ENCODE assay signal across 30 mouse cellular contexts in the genomic region with DNA sequence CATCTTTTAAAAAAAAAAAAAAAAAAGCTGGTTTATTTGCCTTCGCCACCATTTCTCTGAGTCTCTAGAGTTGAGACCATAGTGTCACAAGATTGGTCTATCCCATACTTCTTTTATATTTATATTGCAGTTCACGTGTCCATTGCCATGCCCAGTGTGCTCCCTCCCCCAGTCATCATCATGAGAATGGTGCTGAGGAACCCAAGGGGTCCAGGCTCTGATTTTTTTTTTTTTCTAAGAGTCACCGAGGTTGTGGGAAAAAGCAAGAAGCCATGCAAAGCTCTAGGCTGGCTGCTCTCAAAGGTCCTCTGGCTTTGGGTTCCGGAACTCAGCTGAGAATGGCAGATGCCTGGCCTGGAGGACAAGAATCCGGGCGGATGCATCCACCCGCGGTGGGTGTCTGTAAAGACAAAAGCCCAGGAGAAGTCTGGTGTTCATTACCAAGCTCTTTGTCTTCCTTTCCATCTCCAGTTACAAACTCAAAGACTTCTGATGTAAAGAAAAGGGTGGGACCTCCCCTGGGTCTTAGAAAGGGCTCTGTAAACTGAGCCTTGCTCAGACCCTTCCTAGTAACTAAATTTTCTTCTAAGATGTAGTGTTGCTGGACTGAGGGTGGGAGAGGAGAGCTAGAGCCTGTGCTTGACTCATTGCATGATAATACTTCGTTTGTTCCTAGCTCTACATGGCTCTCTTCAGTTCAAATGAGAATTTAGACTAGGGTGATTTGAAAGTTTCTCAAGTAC.
DNase-seq lines count a peak whose midpoint lies in the region; ATAC-seq and TF ChIP-seq lines count a peak whose summit lies in the region.
"Had no signal": no experiment of that assay in that cellular context is flagged by ENCODE, and none has a peak within 500 bp of the region (broad histone marks: within the 10 kb centered on the region; RNA-seq: fewer than 3 reads in every experiment).

No protein-coding gene starts in this region.

- H3K36me3 ChIP-seq in kidney, embryonic 15.5 days, result no peaks in the 10 kb centered on the region
- peaks cover 2% of the 10 kb centered on the region; the same call in 1 of the 2 replicates for H3K36me3 ChIP-seq in ES-Bruce4 (ENCODE audit: control insufficient read depth, insufficient read depth, low read length, poor library complexity, severe bottlenecking)
- no peaks in the 10 kb centered on the region for H3K36me3 ChIP-seq in embryonic facial prominence, embryonic 11.5 days (replicated peaks; ENCODE audit: control insufficient read depth, insufficient read depth, low read depth, low read length)
- H3K36me3 ChIP-seq: embryonic facial prominence, embryonic 12.5 days; heart, embryonic 12.5 days; hindbrain, embryonic 12.5 days; neural tube, embryonic 15.5 days had no signal

- H3K4me3 ChIP-seq in kidney, embryonic 15.5 days (replicated peaks), result no peak overlapping the region
- H3K4me3 ChIP-seq in ES-Bruce4 (ENCODE audit: low read depth, low read length), result no peak overlapping the region
- no peak overlapping the region for H3K4me3 ChIP-seq in embryonic facial prominence, embryonic 11.5 days (ENCODE audit: low read depth, low read length)
- H3K4me3 ChIP-seq: embryonic facial prominence, embryonic 12.5 days; heart, embryonic 12.5 days; hindbrain, embryonic 12.5 days; neural tube, embryonic 15.5 days had no signal

- H3K27me3 ChIP-seq in kidney, embryonic 15.5 days, result no peaks in the 10 kb centered on the region
- H3K27me3 ChIP-seq in ES-Bruce4 (ENCODE audit: control insufficient read depth, insufficient read depth, low read length, poor library complexity, severe bottlenecking), result no peaks in the 10 kb centered on the region
- H3K27me3 ChIP-seq in embryonic facial prominence, embryonic 11.5 days (ENCODE audit: control insufficient read depth, insufficient read depth, low read length), result no peaks in the 10 kb centered on the region
- H3K27me3 ChIP-seq: embryonic facial prominence, embryonic 12.5 days; heart, embryonic 12.5 days; hindbrain, embryonic 12.5 days; neural tube, embryonic 15.5 days; Patski had no signal

- H3K9ac ChIP-seq in kidney, embryonic 15.5 days, result no peak overlapping the region
- peak overlapping the region; percentile 73 for H3K9ac ChIP-seq in ES-Bruce4 (ENCODE audit: low read depth, poor library complexity, severe bottlenecking)
- H3K9ac ChIP-seq in embryonic facial prominence, embryonic 11.5 days (replicated peaks; ENCODE audit: low read length), result no peak overlapping the region
- H3K9ac ChIP-seq: embryonic facial prominence, embryonic 12.5 days; forebrain, postnatal 0 days; heart, embryonic 12.5 days; hindbrain, embryonic 12.5 days; liver, postnatal 0 days; neural tube, embryonic 15.5 days had no signal

- no peaks in the 10 kb centered on the region for H3K9me3 ChIP-seq in kidney, embryonic 15.5 days (replicated peaks)
- H3K9me3 ChIP-seq in ES-Bruce4 (replicated peaks; ENCODE audit: control insufficient read depth, insufficient read depth, low read length, poor library complexity, severe bottlenecking), result no peaks in the 10 kb centered on the region
- H3K9me3 ChIP-seq in embryonic facial prominence, embryonic 11.5 days (replicated peaks; ENCODE audit: control insufficient read depth, low read length), result no peaks in the 10 kb centered on the region
- H3K9me3 ChIP-seq: embryonic facial prominence, embryonic 12.5 days; heart, embryonic 12.5 days; hindbrain, embryonic 12.5 days; neural tube, embryonic 15.5 days had no signal

- peaks cover 22% of the 10 kb centered on the region for H3K4me1 ChIP-seq in kidney, embryonic 15.5 days
- peaks cover 18% of the 10 kb centered on the region for H3K4me1 ChIP-seq in ES-Bruce4 (ENCODE audit: control insufficient read depth, insufficient read depth, low read length)
- no peaks in the 10 kb centered on the region for H3K4me1 ChIP-seq in embryonic facial prominence, embryonic 11.5 days (ENCODE audit: control insufficient read depth, insufficient read depth, low read length)
- H3K4me1 ChIP-seq: hindbrain, embryonic 12.5 days; neural tube, embryonic 15.5 days had no signal

- intact Hi-C loops in left cerebral cortex, postnatal 36 days (cut with DNase I), result no loop called here

- peak; percentile 47 for ATAC-seq in kidney, embryonic 15.5 days (replicated peaks; ENCODE audit: low FRiP score)
- ATAC-seq in embryonic facial prominence, embryonic 11.5 days (replicated peaks; ENCODE audit: insufficient number of reproducible peaks, low FRiP score, low TSS enrichment, low read depth), result no peak
- ATAC-seq: activated CD4-positive, CD25-positive, alpha-beta regulatory T cell, adult 4 months; forebrain, postnatal 0 days; intestine, postnatal 0 days; liver, postnatal 0 days; lung, postnatal 0 days; midbrain, embryonic 16.5 days; Patski had no signal

- peak; percentile 99 for TF ChIP-seq EP300 in ES-Bruce4 (IDR thresholded peaks at IDR 0.05; ENCODE audit: insufficient read depth, low read depth, low read length)

- DNase-seq in kidney, adult 9 months, result no peak
- DNase-seq in Muller cell, postnatal 12 days (ENCODE audit: inconsistent ontology term), result peak; percentile 49
- DNase-seq in embryonic facial prominence, embryonic 11.5 days (ENCODE audit: low spot score), result peak; percentile 32
- no peak for DNase-seq in cerebellum, adult 18-20 months
- DNase-seq in left cerebral cortex, postnatal 36 days (ENCODE audit: low spot score in 2 of 2), result no peak
- DNase-seq: adrenal gland, adult 8-10 months; cerebellum, adult 11-12 months; cerebellum, postnatal 14 days; forebrain, postnatal 0 days; gastrocnemius, postnatal 14 days; heart, adult 18-20 months; heart, postnatal 10 days; kidney, postnatal 36 days; liver, postnatal 0 days; right cerebral cortex, adult 18-20 months; thymus, adult 18-20 months; thymus, postnatal 4 days had no signal

- WGBS in kidney, embryonic 15.5 days, result 41% methylated on average over 9 of the region's 9 CpGs
- WGBS in embryonic facial prominence, embryonic 11.5 days, result 35% methylated on average over 9 of the region's 9 CpGs

- TF ChIP-seq POLR2A in ES-Bruce4 (IDR thresholded peaks at IDR 0.05; ENCODE audit: insufficient read depth, low read length), result no peak

- H3K4me2 ChIP-seq in kidney, embryonic 15.5 days, result no peak overlapping the region
- H3K4me2 ChIP-seq in embryonic facial prominence, embryonic 11.5 days (ENCODE audit: low read depth, low read length), result no peak overlapping the region
- H3K4me2 ChIP-seq: embryonic facial prominence, embryonic 12.5 days; heart, embryonic 12.5 days; hindbrain, embryonic 12.5 days; liver, embryonic 11.5 days; neural tube, embryonic 15.5 days had no signal

- TF ChIP-seq CTCF in ES-Bruce4 (IDR thresholded peaks at IDR 0.05; ENCODE audit: low read depth, low read length), result no peak

- H3K27ac ChIP-seq in kidney, embryonic 15.5 days, result peak overlapping the region; percentile 43; the same call in 1 of the 2 replicates
- peak overlapping the region; percentile 100 for H3K27ac ChIP-seq in ES-Bruce4 (ENCODE audit: insufficient read depth, low read length)
- no peak overlapping the region for H3K27ac ChIP-seq in embryonic facial prominence, embryonic 11.5 days (replicated peaks; ENCODE audit: low read depth, low read length)
- H3K27ac ChIP-seq: embryonic facial prominence, embryonic 12.5 days; hindbrain, embryonic 12.5 days; macrophage; neural tube, embryonic 15.5 days had no signal

Comparison
In these comparisons a context has a peak if more than half of its experiments do, and no peak if none do; other contexts are left out.
1. DNase-seq: peak in Muller cell, postnatal 12 days (single experiment) and embryonic facial prominence, embryonic 11.5 days (single experiment); none in kidney, adult 9 months (single experiment), cerebellum, adult 18-20 months (0 of 2) and left cerebral cortex, postnatal 36 days (0 of 2).